Mouse (Mus musculus) liver, embryonic 14.5 days (tissue): ENCODE data around the gene Klri2.

ENCODE experiments used
- CTCF ChIP-seq: IDR thresholded peaks from 2 replicates; pipeline ENCODE4 v1.5.1; 2016; ENCODE audit warnings: antibody characterized with exemption, low read depth, control low read depth
- EP300 ChIP-seq: IDR thresholded peaks from 2 replicates; pipeline ENCODE4 v1.6.1; 2016; ENCODE audit warnings: antibody characterized with exemption, low read depth

- TF ChIP-seq CTCF (no peak), EP300 (no peak)
Observed at GRCm38 (mm10) chr6:129717032-129717431, 23.3 kb downstream of the Klri2 start, which contains the start of gene Klri1.
